Mouse (Mus musculus) hindbrain, embryonic 11.5 days (tissue): ENCODE results near the gene Canx. TPM values are rescaled to one million over a fixed set of nuclear protein-coding genes. Genes with fewer than 3 reads are reported as not detected.

Source experiments
- ATAC-seq: fragments of 200-750 bp; cut with Nextera tagmentation; 2 replicates; pipeline ENCODE4 v1.8.0; 2017; ENCODE audit warnings: mild to moderate bottlenecking, moderate TSS enrichment, moderate library complexity; ENCODE audit not compliant: low FRiP score
- DNase-seq: peaks from one replicate; pipeline ENCODE4 v3.0.0-alpha.2; 2015; ENCODE audit warnings: low spot score
- H3K27ac ChIP-seq: fragments of 300-500 bp; sonication (generic); 2 replicates; pipeline ENCODE4 v1.5.1; 2014; ENCODE audit warnings: mild to moderate bottlenecking, low read depth, low read length
- H3K27me3 ChIP-seq: fragments of 300-500 bp; sonication (generic); 2 replicates; pipeline ENCODE4 v1.6.1; 2014; ENCODE audit warnings: mild to moderate bottlenecking, low read length, moderate library complexity, mixed read lengths; ENCODE audit not compliant: control insufficient read depth, insufficient read depth
- H3K36me3 ChIP-seq: fragments of 300-500 bp; sonication (generic); 2 replicates; pipeline ENCODE4 v1.6.1; 2014; ENCODE audit warnings: mild to moderate bottlenecking, low read length, moderate library complexity, mixed read lengths; ENCODE audit not compliant: control insufficient read depth, insufficient read depth
- H3K4me1 ChIP-seq: fragments of 300-500 bp; sonication (generic); replicated peaks from 2 replicates; pipeline ENCODE4 v1.6.1; 2014; ENCODE audit warnings: low read length, mixed read lengths; ENCODE audit not compliant: control insufficient read depth, insufficient read depth
- H3K4me2 ChIP-seq: fragments of 300-500 bp; sonication (generic); replicated peaks from 2 replicates; pipeline ENCODE4 v1.6.1; 2014; ENCODE audit warnings: mild to moderate bottlenecking, low read depth, low read length
- H3K4me3 ChIP-seq: fragments of 300-500 bp; sonication (generic); 2 replicates; pipeline ENCODE4 v1.5.1; 2014; ENCODE audit warnings: low read depth, low read length
- H3K9ac ChIP-seq: fragments of 300-500 bp; sonication (generic); 2 replicates; pipeline ENCODE4 v1.6.1; 2014; ENCODE audit warnings: low read depth, low read length
- H3K9me3 ChIP-seq: fragments of 300-500 bp; sonication (generic); 2 replicates; pipeline ENCODE4 v1.6.1; 2016; ENCODE audit warnings: low read length; ENCODE audit not compliant: control insufficient read depth
- WGBS: fragments of 180-500 bp; shearing (Covaris S2); extraction: QIAGEN DNeasy Blood & Tissue Kit; methylation state at CpG from one replicate; pipeline ENCODE4 v1.1.7; 2014; 5-methylcytosine and 5-hydroxymethylcytosine counted together
- polyA plus RNA-seq: library from polyadenylated mRNA; unstranded; fragments of >200 nt; fragmentation: Nextera tagmentation; extraction: Ambion mirVana; gene quantifications from 2 replicates; pipeline ENCODE4 v1.2.1, GENCODE M21; 2014

Gene Canx
- polyA plus RNA-seq, 1 experiment from 2014 or later: 267 TPM

GRCm38 (mm10) chr11:50346256-50347032 lies 21.0 kb upstream of the Canx start:
- DNase-seq (no peak), ATAC-seq (no peak)
- no peak overlapping the region for H3K9ac ChIP-seq
- no peaks in the 10 kb centered on the region for H3K9me3 ChIP-seq
- H3K4me3 ChIP-seq: no peak overlapping the region
- 90% methylated on average over 9 of the region's 9 CpGs for WGBS
- H3K4me1 ChIP-seq: no peaks in the 10 kb centered on the region
- no peak overlapping the region for H3K4me2 ChIP-seq
- H3K36me3 ChIP-seq: no peaks in the 10 kb centered on the region
- no peak overlapping the region for H3K27ac ChIP-seq
- no peaks in the 10 kb centered on the region for H3K27me3 ChIP-seq

- H3K4me3 ChIP-seq: no peak overlapping the region
- no peaks in the 10 kb centered on the region for H3K9me3 ChIP-seq
- ATAC-seq: no peak
- H3K4me2 ChIP-seq: no peak overlapping the region
- WGBS: 84% methylated on average over 4 of the region's 4 CpGs
- H3K27me3 ChIP-seq: no peaks in the 10 kb centered on the region
- H3K27ac ChIP-seq: no peak overlapping the region
- no peaks in the 10 kb centered on the region for H3K4me1 ChIP-seq
- H3K36me3 ChIP-seq: no peaks in the 10 kb centered on the region
- no peak overlapping the region for H3K9ac ChIP-seq
- DNase-seq: no peak
These were observed 20.0 kb upstream of the Canx start for GRCm38 (mm10) chr11:50345486-50345885.

GRCm38 (mm10) chr11:50336891-50337290 lies 11.4 kb upstream of the Canx start:
- WGBS: 75% methylated on average over 4 of the region's 4 CpGs
- DNase-seq (no peak), ATAC-seq (no peak)
- Histone ChIP-seq H3K36me3 (no peaks in the 10 kb centered on the region), H3K4me3 (no peak overlapping the region), H3K4me2 (no peak overlapping the region), H3K9me3 (no peaks in the 10 kb centered on the region), H3K4me1 (no peaks in the 10 kb centered on the region), H3K27me3 (no peaks in the 10 kb centered on the region), H3K27ac (no peak overlapping the region), H3K9ac (no peak overlapping the region)

- no peak for DNase-seq
- Histone ChIP-seq H3K4me3 (no peak overlapping the region), H3K27me3 (no peaks in the 10 kb centered on the region), H3K9ac (no peak overlapping the region), H3K9me3 (no peaks in the 10 kb centered on the region), H3K4me2 (no peak overlapping the region), H3K4me1 (no peaks in the 10 kb centered on the region), H3K27ac (no peak overlapping the region), H3K36me3 (no peaks in the 10 kb centered on the region)
- ATAC-seq: no peak
- WGBS: 55% methylated on average over 1 of the region's 1 CpGs
These were observed 10.7 kb upstream of the Canx start for GRCm38 (mm10) chr11:50336126-50336525.

GRCm38 (mm10) chr11:50333181-50333580 lies 7.7 kb upstream of the Canx start:
- no peak overlapping the region for H3K4me2 ChIP-seq
- ATAC-seq: no peak
- WGBS: 98% methylated on average over 3 of the region's 3 CpGs
- H3K9me3 ChIP-seq: no peaks in the 10 kb centered on the region
- DNase-seq: no peak
- H3K27me3 ChIP-seq: no peaks in the 10 kb centered on the region
- no peaks in the 10 kb centered on the region for H3K4me1 ChIP-seq
- H3K36me3 ChIP-seq: peaks cover 3% of the 10 kb centered on the region; the same call in 1 of the 2 replicates
- no peak overlapping the region for H3K4me3 ChIP-seq
- H3K9ac ChIP-seq: no peak overlapping the region
- H3K27ac ChIP-seq: no peak overlapping the region

GRCm38 (mm10) chr11:50329378-50329777 lies 3.9 kb upstream of the Canx start:
- Histone ChIP-seq H3K4me2 (no peak overlapping the region), H3K27ac (no peak overlapping the region), H3K4me3 (no peak overlapping the region), H3K9ac (no peak overlapping the region), H3K27me3 (no peaks in the 10 kb centered on the region), H3K9me3 (no peaks in the 10 kb centered on the region), H3K36me3 (peaks cover 3% of the 10 kb centered on the region; the same call in 1 of the 2 replicates), H3K4me1 (no peaks in the 10 kb centered on the region; the same call in 1 of the 2 replicates)
- WGBS: 96% methylated on average over 1 of the region's 1 CpGs
- ATAC-seq (no peak), DNase-seq (no peak)

GRCm38 (mm10) chr11:50328075-50328625 lies 2.7 kb upstream of the Canx start:
- no peak for ATAC-seq
- no peaks in the 10 kb centered on the region for H3K9me3 ChIP-seq
- no peak for DNase-seq
- H3K9ac ChIP-seq: no peak overlapping the region
- H3K27ac ChIP-seq: no peak overlapping the region
- H3K4me2 ChIP-seq: no peak overlapping the region
- no peaks in the 10 kb centered on the region; the same call in none of the 2 replicates for H3K4me1 ChIP-seq
- H3K4me3 ChIP-seq: no peak overlapping the region
- no peaks in the 10 kb centered on the region for H3K27me3 ChIP-seq
- WGBS: 94% methylated on average over 3 of the region's 3 CpGs
- H3K36me3 ChIP-seq: peaks cover 3% of the 10 kb centered on the region; the same call in 1 of the 2 replicates

- Histone ChIP-seq H3K36me3 (peaks cover 3% of the 10 kb centered on the region; the same call in 1 of the 2 replicates), H3K4me1 (no peaks in the 10 kb centered on the region; the same call in none of the 2 replicates), H3K4me3 (peak overlapping the region; percentile 76), H3K4me2 (peak overlapping the region; percentile 50), H3K9ac (peak overlapping the region; percentile 59), H3K27ac (peak overlapping the region; percentile 18; the same call in 1 of the 2 replicates), H3K9me3 (no peaks in the 10 kb centered on the region), H3K27me3 (no peaks in the 10 kb centered on the region)
- 6% methylated on average over 7 of the region's 7 CpGs for WGBS
- no peak for ATAC-seq
- no peak for DNase-seq
These were observed 961 bp upstream of the Canx start for GRCm38 (mm10) chr11:50326302-50326966.
